ENCODE assay signal across 10 mouse cellular contexts in the genomic region with DNA sequence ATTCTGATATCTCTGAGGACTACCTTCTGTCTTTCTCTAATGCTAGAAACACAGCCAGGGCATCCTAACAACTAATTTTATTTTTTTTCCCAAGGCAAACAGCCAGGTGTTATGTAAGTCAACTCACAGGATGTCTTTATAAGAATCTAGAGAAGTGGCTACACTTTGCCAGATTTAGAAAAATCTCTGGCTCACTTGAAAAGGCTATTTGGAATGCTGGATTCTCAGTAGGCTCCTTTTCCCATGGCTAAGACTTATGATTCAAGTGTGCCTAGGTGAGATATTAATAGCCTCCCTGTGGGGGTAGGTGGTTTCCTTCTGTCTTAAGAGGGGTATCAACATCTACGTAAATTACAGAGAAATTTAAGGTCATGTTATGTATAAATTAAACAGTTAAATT.
"Had no signal": no experiment of that assay in that cellular context is flagged by ENCODE, and none has a peak within 500 bp of the region (broad histone marks: within the 10 kb centered on the region; RNA-seq: fewer than 3 reads in every experiment).

No protein-coding gene starts in this region.

- DNase-seq: kidney, adult 18-20 months; kidney, adult 9 months; kidney, postnatal 36 days; layer of hippocampus, postnatal 36 days; liver, postnatal 0 days; lung, embryonic 14.5 days; retina, postnatal 1 day; spleen, adult 18-20 months; thymus, adult 18-20 months; thymus, postnatal 36 days had no signal
